In the genomic region with DNA sequence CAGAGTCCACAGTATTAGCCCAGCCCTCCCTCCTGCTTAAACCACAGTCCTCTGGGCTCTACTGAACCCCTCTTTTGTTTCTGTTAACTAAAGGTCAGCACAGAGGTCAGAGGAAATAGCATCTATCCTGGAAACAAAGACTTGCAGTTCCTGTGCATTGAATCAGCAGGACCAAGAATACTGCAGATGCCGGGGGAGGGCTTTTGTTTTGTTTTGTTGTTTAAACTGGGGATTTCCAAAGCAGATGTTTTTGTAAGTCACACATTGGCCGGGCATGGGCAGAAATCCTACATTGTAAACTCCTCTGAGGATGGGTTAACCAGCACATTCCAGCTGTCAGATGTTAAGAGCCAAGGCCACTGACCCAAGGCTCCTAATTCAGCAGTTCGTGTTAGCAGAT, we compare ENCODE assay signal across 7 mouse cellular contexts.
DNase-seq lines count a peak whose midpoint lies in the region; ATAC-seq lines count a peak whose summit lies in the region.

No protein-coding gene starts in this region.

- WGBS in midbrain, embryonic 11.5 days = 4% methylated on average over 3 of the region's 3 CpGs
- 3% methylated on average over 3 of the region's 3 CpGs for WGBS in midbrain, embryonic 14.5 days
- WGBS in embryonic facial prominence, embryonic 10.5 days = 2% methylated on average over 3 of the region's 3 CpGs

- peaks cover 6% of the 10 kb centered on the region; the same call in 1 of the 2 replicates for H3K4me1 ChIP-seq in midbrain, embryonic 11.5 days (ENCODE audit: control insufficient read depth, insufficient read depth, low read length)
- H3K4me1 ChIP-seq in midbrain, embryonic 14.5 days (ENCODE audit: control insufficient read depth, insufficient read depth, low read length) = 0 out of 2 replicates have a peak, but pooled peaks cover 5% of the 10 kb centered on the region
- peaks cover 38% of the 10 kb centered on the region for H3K4me1 ChIP-seq in embryonic facial prominence, embryonic 10.5 days

- no peak overlapping the region for H3K27ac ChIP-seq in midbrain, embryonic 11.5 days (ENCODE audit: low read depth, low read length)
- H3K27ac ChIP-seq in midbrain, embryonic 14.5 days (replicated peaks; ENCODE audit: low read depth, low read length) = no peak overlapping the region
- peak overlapping the region; percentile 62 for H3K27ac ChIP-seq in embryonic facial prominence, embryonic 10.5 days (replicated peaks)

- no peaks in the 10 kb centered on the region for H3K36me3 ChIP-seq in midbrain, embryonic 11.5 days (ENCODE audit: control insufficient read depth, insufficient read depth, low read length)
- H3K36me3 ChIP-seq in midbrain, embryonic 14.5 days (ENCODE audit: control insufficient read depth, insufficient read depth, low read length) = no peaks in the 10 kb centered on the region
- H3K36me3 ChIP-seq in embryonic facial prominence, embryonic 10.5 days (replicated peaks) = no peaks in the 10 kb centered on the region

- no peak overlapping the region for H3K4me3 ChIP-seq in midbrain, embryonic 11.5 days (ENCODE audit: low read depth, low read length)
- H3K4me3 ChIP-seq in midbrain, embryonic 14.5 days (replicated peaks; ENCODE audit: low read depth, low read length) = no peak overlapping the region
- H3K4me3 ChIP-seq in embryonic facial prominence, embryonic 10.5 days = no peak overlapping the region

- H3K9me3 ChIP-seq in midbrain, embryonic 11.5 days (ENCODE audit: control insufficient read depth, low read length) = no peaks in the 10 kb centered on the region
- no peaks in the 10 kb centered on the region for H3K9me3 ChIP-seq in midbrain, embryonic 14.5 days (ENCODE audit: control insufficient read depth, low read length)
- no peaks in the 10 kb centered on the region for H3K9me3 ChIP-seq in embryonic facial prominence, embryonic 10.5 days

- DNase-seq in midbrain, embryonic 11.5 days (ENCODE audit: low spot score, missing footprints) = no peak
- DNase-seq in midbrain, embryonic 14.5 days = no peak
- peak; percentile 45 for DNase-seq in embryonic facial prominence, embryonic 10.5 days (ENCODE audit: low spot score)
- DNase-seq in kidney, postnatal 14 days = peak; percentile 64
- peak; percentile 44 for DNase-seq in skeletal muscle tissue, adult 2 months (ENCODE audit: low read depth, low spot score)
- no peak for DNase-seq in thymus, adult 18-20 months
- DNase-seq in cerebellum, postnatal 25 days = no peak

- no peaks in the 10 kb centered on the region for H3K27me3 ChIP-seq in midbrain, embryonic 11.5 days (ENCODE audit: control insufficient read depth, insufficient read depth, low read length)
- H3K27me3 ChIP-seq in midbrain, embryonic 14.5 days (ENCODE audit: control insufficient read depth, insufficient read depth, low read length) = no peaks in the 10 kb centered on the region
- H3K27me3 ChIP-seq in embryonic facial prominence, embryonic 10.5 days (replicated peaks; ENCODE audit: low read depth, poor library complexity, severe bottlenecking) = no peaks in the 10 kb centered on the region

- ATAC-seq in midbrain, embryonic 11.5 days (ENCODE audit: low FRiP score) = 0 out of 2 replicates have a peak, but pooled peaks have one; percentile 11
- no peak for ATAC-seq in midbrain, embryonic 14.5 days (ENCODE audit: low FRiP score, low TSS enrichment)

- no peak overlapping the region for H3K9ac ChIP-seq in midbrain, embryonic 11.5 days (ENCODE audit: low read length)
- no peak overlapping the region for H3K9ac ChIP-seq in midbrain, embryonic 14.5 days (replicated peaks; ENCODE audit: low read length)

- H3K4me2 ChIP-seq in midbrain, embryonic 11.5 days = no peak overlapping the region
- no peak overlapping the region for H3K4me2 ChIP-seq in midbrain, embryonic 14.5 days (ENCODE audit: low read length)

Comparison
In these comparisons a context has a peak if more than half of its experiments do, and no peak if none do; other contexts are left out.
1. DNase-seq: peak in embryonic facial prominence, embryonic 10.5 days (single experiment), kidney, postnatal 14 days (single experiment) and skeletal muscle tissue, adult 2 months (single experiment); none in midbrain, embryonic 11.5 days (single experiment), midbrain, embryonic 14.5 days (single experiment), thymus, adult 18-20 months (0 of 2) and cerebellum, postnatal 25 days (0 of 2).